Mouse (Mus musculus) heart, adult 2 months (tissue): ENCODE data around the gene Selenom. TPM values are rescaled to one million over a fixed set of nuclear protein-coding genes. Genes with fewer than 3 reads are reported as not detected.

ENCODE experiments used
- DNase-seq, 2 experiments: peaks; one replicate each; pipeline ENCODE4 v3.0.0; 2021
- H3K27ac ChIP-seq: fragments of 200-600 bp; 2 replicates; pipeline ENCODE4 v1.8.1; 2022
- H3K27me3 ChIP-seq: fragments of 200-500 bp; 2 replicates; pipeline ENCODE4 v1.6.1; 2012; ENCODE audit warnings: mild to moderate bottlenecking, low read length, inconsistent platforms, mixed read lengths; ENCODE audit not compliant: control insufficient read depth, insufficient read depth
- H3K36me3 ChIP-seq: fragments of 200-500 bp; 2 replicates; pipeline ENCODE4 v1.6.1; 2012; ENCODE audit warnings: low read length, inconsistent platforms; ENCODE audit not compliant: control insufficient read depth, insufficient read depth
- H3K4me1 ChIP-seq: fragments of 200-500 bp; 2 replicates; pipeline ENCODE4 v1.6.1; 2011; ENCODE audit warnings: low read length; ENCODE audit not compliant: control insufficient read depth, insufficient read depth
- H3K4me3 ChIP-seq: fragments of 200-600 bp; 2 replicates; pipeline ENCODE4 v1.8.1; 2022
- H3K79me2 ChIP-seq: fragments of 200-500 bp; replicated peaks from 2 replicates; pipeline ENCODE4 v1.6.1; 2012; ENCODE audit warnings: mild to moderate bottlenecking, inconsistent platforms, low read length, moderate library complexity, mixed read lengths; ENCODE audit not compliant: control insufficient read depth, insufficient read depth
- H3K9ac ChIP-seq: fragments of 200-500 bp; 2 replicates; pipeline ENCODE4 v1.6.1; 2012; ENCODE audit warnings: low read depth, mild to moderate bottlenecking, control low read depth, inconsistent platforms, low read length, mixed read lengths
- CTCF ChIP-seq: fragments of 200-600 bp; IDR thresholded peaks from 2 replicates; pipeline ENCODE4 v1.8.1; 2022; ENCODE audit warnings: antibody characterized with exemption, mild to moderate bottlenecking, moderate library complexity
- EP300 ChIP-seq: fragments of 200-500 bp; IDR thresholded peaks from 2 replicates; pipeline ENCODE4 v1.6.1; 2011; ENCODE audit warnings: low read depth, low read length, control low read depth; ENCODE audit not compliant: insufficient read depth
- POLR2A ChIP-seq: fragments of 200-500 bp; IDR thresholded peaks from 2 replicates; pipeline ENCODE4 v1.6.1; 2011; ENCODE audit warnings: mild to moderate bottlenecking, low read depth, low read length, control low read depth; ENCODE audit not compliant: insufficient read depth
- WGBS: fragments of 180-500 bp; shearing (Covaris S2); methylation state at CpG from one replicate; pipeline ENCODE4 v1.1.7; 2018; 5-methylcytosine and 5-hydroxymethylcytosine counted together
- intact Hi-C: fragments of 180-260 bp; cut with DNase I; formaldehyde crosslinking; loops from one replicate; pipeline ENCODE4 v1.15.1; 2025
- polyA plus RNA-seq: library from polyadenylated mRNA; depleted of rRNA; stranded (reverse); fragments of >200 nt; gene quantifications from 2 replicates; pipeline ENCODE4 v1.2.3, GENCODE M21; 2012; rRNA removed
- total RNA-seq, 2 experiments: library from RNA; stranded (reverse); gene quantifications; 2 replicates each; pipeline ENCODE4 v1.2.3; 2021

The Selenom gene
- total and polyA plus RNA-seq, 3 experiments = 41.7 to 78.3 (median 42.8) TPM

GRCm38 (mm10) chr11:3566018-3566417, 51.5 kb downstream of the Selenom start:
- no peaks in the 10 kb centered on the region for H3K27me3 ChIP-seq
- no peak overlapping the region for H3K4me3 ChIP-seq
- intact Hi-C loops = no loop called here
- 52% methylated on average over 4 of the region's 4 CpGs for WGBS
- DNase-seq = no peak
- peaks cover 13% of the 10 kb centered on the region for H3K4me1 ChIP-seq
- no peak overlapping the region for H3K9ac ChIP-seq
- no peaks in the 10 kb centered on the region for H3K79me2 ChIP-seq
- H3K36me3 ChIP-seq = no peaks in the 10 kb centered on the region
- TF ChIP-seq POLR2A = no peak
- TF ChIP-seq CTCF = no peak
- no peak for TF ChIP-seq EP300
- H3K27ac ChIP-seq = no peak overlapping the region

Other genes with a start within 250 kb of the Selenom start
- 10 to 100 TPM; 59.0 to 61.7 TPM for gene Drg1, start 248.3 kb upstream of the Selenom start, total RNA-seq
- 19.9 and 38.5 TPM in 2 replicates for gene Drg1, start 248.3 kb upstream of the Selenom start, polyA plus RNA-seq
- gene Patz1, start 225.8 kb upstream of the Selenom start, total RNA-seq = 10 to 100 TPM; 19.4 to 30.8 TPM
- 16.3 and 19.9 TPM in 2 replicates for gene Patz1, start 225.8 kb upstream of the Selenom start, polyA plus RNA-seq
- gene Pik3ip1, start 184.3 kb upstream of the Selenom start, total RNA-seq = 10 to 100 TPM; 29.4 to 36.4 TPM
- 29.5 and 36.2 TPM in 2 replicates for gene Pik3ip1, start 184.3 kb upstream of the Selenom start, polyA plus RNA-seq
- 10 to 100 TPM; 16.4 to 17.1 TPM for gene Limk2, start 105.5 kb upstream of the Selenom start, total RNA-seq
- gene Limk2, start 105.5 kb upstream of the Selenom start, polyA plus RNA-seq = 39.5 and 41.8 TPM in 2 replicates
- gene Rnf185, start 62.3 kb upstream of the Selenom start, total RNA-seq = 10 to 100 TPM; 19.9 to 21.6 TPM
- 23.0 and 35.2 TPM in 2 replicates for gene Rnf185, start 62.3 kb upstream of the Selenom start, polyA plus RNA-seq
- gene Pla2g3, start 26.4 kb upstream of the Selenom start, total RNA-seq = under 1 TPM in 1 of 2 experiments, not detected in 1; 0.09 TPM
- 0.23 and 0.25 TPM in 2 replicates for gene Pla2g3, start 26.4 kb upstream of the Selenom start, polyA plus RNA-seq
- gene Inpp5j, start 9.9 kb upstream of the Selenom start, total RNA-seq = 10 to 100 TPM; 23.4 to 23.6 TPM
- gene Inpp5j, start 9.9 kb upstream of the Selenom start, polyA plus RNA-seq = 20.1 and 22.2 TPM in 2 replicates
- 100 to 1,000 TPM; 137 to 154 TPM for gene Smtn, start 25.9 kb downstream of the Selenom start, total RNA-seq
- gene Smtn, start 25.9 kb downstream of the Selenom start, polyA plus RNA-seq = 159 and 167 TPM in 2 replicates
- 10 to 100 TPM; 16.1 to 18.5 TPM for gene Morc2a, start 134.5 kb downstream of the Selenom start, total RNA-seq
- gene Morc2a, start 134.5 kb downstream of the Selenom start, polyA plus RNA-seq = 6.6 and 13.4 TPM in 2 replicates